Mouse (Mus musculus) heart, embryonic 14.5 days (tissue): ENCODE measurements around the gene Cyb561d2. TPM values are rescaled to one million over a fixed set of nuclear protein-coding genes. Genes with fewer than 3 reads are reported as not detected.

ENCODE experiments used
- ATAC-seq: fragments of 200-750 bp; cut with Nextera tagmentation; 2 replicates; pipeline ENCODE4 v1.8.0; 2017; ENCODE audit warnings: low read depth, moderate TSS enrichment; ENCODE audit not compliant: insufficient number of reproducible peaks, insufficient read depth, low FRiP score
- H3K27ac ChIP-seq, 2 experiments: fragments of 200-500 bp in 1 of 2; fragments of 300-500 bp in 1 of 2; sonication (generic) in 1 of 2; replicated peaks in 1 of 2; 2 replicates each; pipeline ENCODE4 v1.5.1; 2012 to 2014; ENCODE audit warnings: low read depth in 2 of 2, low read length in 2 of 2, control low read depth in 1 of 2, mild to moderate bottlenecking in 1 of 2, mixed read lengths in 1 of 2; ENCODE audit not compliant: control insufficient read depth in 1 of 2, insufficient read depth in 1 of 2
- H3K27me3 ChIP-seq: fragments of 300-500 bp; sonication (generic); 2 replicates; pipeline ENCODE4 v1.6.1; 2014; ENCODE audit warnings: mild to moderate bottlenecking, low read length, control low read depth; ENCODE audit not compliant: control insufficient read depth, insufficient read depth
- H3K36me3 ChIP-seq: fragments of 300-500 bp; sonication (generic); 2 replicates; pipeline ENCODE4 v1.6.1; 2014; ENCODE audit warnings: mild to moderate bottlenecking, control low read depth, low read length, mixed read lengths; ENCODE audit not compliant: control insufficient read depth, insufficient read depth
- H3K4me1 ChIP-seq, 2 experiments: fragments of 200-500 bp in 1 of 2; fragments of 300-500 bp in 1 of 2; sonication (generic) in 1 of 2; 2 replicates each; pipeline ENCODE4 v1.6.1; 2012 to 2014; ENCODE audit warnings: low read length in 2 of 2, control low read depth in 1 of 2, mixed read lengths in 1 of 2; ENCODE audit not compliant: control insufficient read depth in 2 of 2, insufficient read depth in 2 of 2
- H3K4me2 ChIP-seq: fragments of 300-500 bp; sonication (generic); 2 replicates; pipeline ENCODE4 v1.6.1; 2014; ENCODE audit warnings: mild to moderate bottlenecking, low read length
- H3K4me3 ChIP-seq, 2 experiments: fragments of 200-500 bp in 1 of 2; fragments of 300-500 bp in 1 of 2; sonication (generic) in 1 of 2; 2 replicates each; pipeline ENCODE4 v1.5.1; 2012 to 2014; ENCODE audit warnings: low read length in 2 of 2, mild to moderate bottlenecking in 2 of 2, control low read depth in 1 of 2, low read depth in 1 of 2, moderate library complexity in 1 of 2; ENCODE audit not compliant: control insufficient read depth in 1 of 2, insufficient read depth in 1 of 2
- H3K9ac ChIP-seq: fragments of 300-500 bp; sonication (generic); 2 replicates; pipeline ENCODE4 v1.6.1; 2014; ENCODE audit warnings: mild to moderate bottlenecking, low read length
- H3K9me3 ChIP-seq: fragments of 300-500 bp; sonication (generic); 2 replicates; pipeline ENCODE4 v1.6.1; 2016; ENCODE audit warnings: low read length, control low read depth; ENCODE audit not compliant: control insufficient read depth
- WGBS: fragments of 180-500 bp; shearing (Covaris S2); extraction: QIAGEN DNeasy Blood & Tissue Kit; methylation state at CpG from one replicate; pipeline ENCODE4 v1.1.7; 2014; 5-methylcytosine and 5-hydroxymethylcytosine counted together
- polyA plus RNA-seq: library from polyadenylated mRNA; unstranded; fragments of >200 nt; fragmentation: Nextera tagmentation; extraction: Ambion mirVana; gene quantifications from 2 replicates; pipeline ENCODE4 v1.2.1, GENCODE M21; 2014

The Cyb561d2 gene
- polyA plus RNA-seq, 1 experiment from 2014 or later = 22.8 TPM

GRCm38 (mm10) chr9:107539940-107540339 lies 2.1 kb downstream of the Cyb561d2 start:
- no peak overlapping the region for H3K27ac ChIP-seq
- H3K9ac ChIP-seq = no peak overlapping the region
- no peak for ATAC-seq
- H3K4me2 ChIP-seq = no peak overlapping the region
- no peaks in the 10 kb centered on the region for H3K27me3 ChIP-seq
- WGBS = 91% methylated on average over 8 of the region's 8 CpGs
- H3K4me3 ChIP-seq = no peak overlapping the region
- H3K36me3 ChIP-seq = peaks cover 46% of the 10 kb centered on the region
- H3K9me3 ChIP-seq = no peaks in the 10 kb centered on the region
- H3K4me1 ChIP-seq = peaks cover 29 to 42% of the 10 kb centered on the region in 2 experiments

GRCm38 (mm10) chr9:107538711-107539110 lies 3.3 kb downstream of the Cyb561d2 start:
- WGBS = 88% methylated on average over 3 of the region's 3 CpGs
- peaks cover 29 to 47% of the 10 kb centered on the region in 2 experiments for H3K4me1 ChIP-seq
- peaks cover 34% of the 10 kb centered on the region for H3K36me3 ChIP-seq
- ATAC-seq = no peak
- H3K27ac ChIP-seq = no peak overlapping the region
- H3K9ac ChIP-seq = no peak overlapping the region
- H3K4me3 ChIP-seq = no peak overlapping the region
- H3K27me3 ChIP-seq = no peaks in the 10 kb centered on the region
- H3K9me3 ChIP-seq = no peaks in the 10 kb centered on the region
- no peak overlapping the region for H3K4me2 ChIP-seq

- ATAC-seq = no peak
- peaks cover 32 to 46% of the 10 kb centered on the region in 2 experiments for H3K4me1 ChIP-seq
- peaks cover 31% of the 10 kb centered on the region for H3K36me3 ChIP-seq
- WGBS = 90% methylated on average over 7 of the region's 7 CpGs
- H3K27ac ChIP-seq = no peak overlapping the region
- no peak overlapping the region for H3K9ac ChIP-seq
- no peaks in the 10 kb centered on the region for H3K9me3 ChIP-seq
- no peak overlapping the region for H3K4me2 ChIP-seq
- H3K4me3 ChIP-seq = no peak overlapping the region
- no peaks in the 10 kb centered on the region for H3K27me3 ChIP-seq
Observed at GRCm38 (mm10) chr9:107538231-107538630, 3.8 kb downstream of the Cyb561d2 start.

GRCm38 (mm10) chr9:107534408-107535202 lies 7.4 kb downstream of the Cyb561d2 start:
- Histone ChIP-seq H3K9ac (peak overlapping the region; percentile 93), H3K36me3 (peaks cover 25% of the 10 kb centered on the region), H3K4me3 (peak overlapping the region; percentile 86 to 96), H3K27me3 (no peaks in the 10 kb centered on the region), H3K4me1 (peaks cover 22 to 29% of the 10 kb centered on the region in 2 experiments), H3K27ac (peak overlapping the region; percentile 83; a peak in 3 of 4 replicates), H3K4me2 (peak overlapping the region; percentile 91), H3K9me3 (no peaks in the 10 kb centered on the region)
- ATAC-seq = no peak
- WGBS = under 1% methylated on average over 40 of the region's 40 CpGs

GRCm38 (mm10) chr9:107533791-107534407 lies 8.1 kb downstream of the Cyb561d2 start, which contains the start of gene Tmem115:
TSS of gene Tmem115 (plus strand) at chr9:107533945.
- peak within 1 kb of the TSS; percentile 83 for H3K27ac ChIP-seq
- peak within 1 kb of the TSS; percentile 86 to 96 for H3K4me3 ChIP-seq
- no peaks in the 10 kb centered on the region for H3K9me3 ChIP-seq
- peak within 1 kb of the TSS; percentile 91 for H3K4me2 ChIP-seq
- peaks cover 22 to 29% of the 10 kb centered on the region in 2 experiments for H3K4me1 ChIP-seq
- ATAC-seq = peak; percentile 96
- under 1% methylated on average over 48 of the region's 48 CpGs for WGBS
- peaks cover 18% of the 10 kb centered on the region for H3K36me3 ChIP-seq
- H3K9ac ChIP-seq = peak within 1 kb of the TSS; percentile 93
- H3K27me3 ChIP-seq = no peaks in the 10 kb centered on the region

- ATAC-seq = 0 out of 2 replicates have a peak, but pooled peaks have one; percentile 28
- 13% methylated on average over 44 of the region's 44 CpGs for WGBS
- no peaks in the 10 kb centered on the region for H3K36me3 ChIP-seq
- H3K27me3 ChIP-seq = peaks cover 20% of the 10 kb centered on the region
- H3K9me3 ChIP-seq = no peaks in the 10 kb centered on the region
- H3K9ac ChIP-seq = no peak overlapping the region
- H3K27ac ChIP-seq = no peak overlapping the region
- H3K4me2 ChIP-seq = peak overlapping the region; percentile 65
- peaks cover 15 to 24% of the 10 kb centered on the region in 2 experiments for H3K4me1 ChIP-seq
- peak overlapping the region; percentile 33 to 40 for H3K4me3 ChIP-seq
Observed at GRCm38 (mm10) chr9:107526198-107527026, 15.6 kb downstream of the Cyb561d2 start.

GRCm38 (mm10) chr9:107522400-107522711 lies 19.6 kb downstream of the Cyb561d2 start:
- no peaks in the 10 kb centered on the region for H3K36me3 ChIP-seq
- H3K4me2 ChIP-seq = peak overlapping the region; percentile 59
- H3K9me3 ChIP-seq = no peaks in the 10 kb centered on the region
- WGBS = 50% methylated on average over 2 of the region's 2 CpGs
- no peak overlapping the region for H3K4me3 ChIP-seq
- peaks cover 15 to 24% of the 10 kb centered on the region in 2 experiments for H3K4me1 ChIP-seq
- peak overlapping the region in 1 of 2 experiments; percentile 33; a peak in 1 of 4 replicates for H3K27ac ChIP-seq
- ATAC-seq = no peak
- peaks cover 16% of the 10 kb centered on the region for H3K27me3 ChIP-seq
- H3K9ac ChIP-seq = peak overlapping the region; percentile 44
